Mouse (Mus musculus) limb, embryonic 12.5 days (tissue): ENCODE data around the gene B4galnt2. TPM values are rescaled to one million over a fixed set of nuclear protein-coding genes. Genes with fewer than 3 reads are reported as not detected.
A peak's percentile ranks its signal among the peaks of the same experiment; 100 is the strongest.

Source experiments
- ATAC-seq: fragments of 200-750 bp; cut with Nextera tagmentation; 2 replicates; pipeline ENCODE4 v1.8.0; 2017; ENCODE audit warnings: low read depth, moderate TSS enrichment; ENCODE audit not compliant: insufficient number of reproducible peaks, insufficient read depth, low FRiP score, low TSS enrichment
- H3K27ac ChIP-seq: fragments of 300-500 bp; sonication (generic); 2 replicates; pipeline ENCODE4 v1.5.1; 2016; ENCODE audit warnings: mild to moderate bottlenecking, moderate library complexity
- H3K27me3 ChIP-seq: fragments of 300-500 bp; sonication (generic); 2 replicates; pipeline ENCODE4 v1.6.1; 2016; ENCODE audit warnings: mild to moderate bottlenecking, moderate library complexity
- H3K36me3 ChIP-seq: fragments of 300-500 bp; sonication (generic); 2 replicates; pipeline ENCODE4 v1.6.1; 2016; ENCODE audit warnings: mild to moderate bottlenecking, moderate library complexity
- H3K4me1 ChIP-seq: fragments of 300-500 bp; sonication (generic); replicated peaks from 2 replicates; pipeline ENCODE4 v1.6.1; 2016
- H3K4me2 ChIP-seq: fragments of 300-500 bp; sonication (generic); 2 replicates; pipeline ENCODE4 v1.6.1; 2016; ENCODE audit warnings: mild to moderate bottlenecking, moderate library complexity
- H3K4me3 ChIP-seq: fragments of 300-500 bp; sonication (generic); replicated peaks from 2 replicates; pipeline ENCODE4 v1.5.1; 2016; ENCODE audit warnings: mild to moderate bottlenecking
- H3K9ac ChIP-seq: fragments of 300-500 bp; sonication (generic); replicated peaks from 2 replicates; pipeline ENCODE4 v1.6.1; 2016; ENCODE audit warnings: mild to moderate bottlenecking, moderate library complexity
- H3K9me3 ChIP-seq: fragments of 300-500 bp; sonication (generic); 2 replicates; pipeline ENCODE4 v1.6.1; 2016; ENCODE audit warnings: mild to moderate bottlenecking, moderate library complexity
- WGBS: fragments of 180-500 bp; shearing (Covaris S2); methylation state at CpG from one replicate; pipeline ENCODE4 v1.1.7; 2016; 5-methylcytosine and 5-hydroxymethylcytosine counted together
- polyA plus RNA-seq: library from polyadenylated mRNA; unstranded; fragments of >200 nt; fragmentation: Nextera tagmentation; extraction: Ambion mirVana; gene quantifications from 2 replicates; pipeline ENCODE4 v1.2.1, GENCODE M21; 2016

Gene B4galnt2
- polyA plus RNA-seq, 1 experiment from 2014 or later: not detected

GRCm38 (mm10) chr11:95832129-95833005 lies 82.3 kb downstream of the B4galnt2 start:
- H3K9ac ChIP-seq: no peak overlapping the region
- H3K4me1 ChIP-seq: peaks cover 59% of the 10 kb centered on the region
- no peak for ATAC-seq

GRCm38 (mm10) chr11:95831641-95832040 lies 83.0 kb downstream of the B4galnt2 start:
- no peaks in the 10 kb centered on the region for H3K36me3 ChIP-seq
- WGBS: 3% methylated on average over 14 of the region's 15 CpGs
- H3K4me1 ChIP-seq: peaks cover 52% of the 10 kb centered on the region
- no peak overlapping the region for H3K27ac ChIP-seq
- peak overlapping the region; percentile 31 for H3K4me3 ChIP-seq
- no peak for ATAC-seq
- peak overlapping the region; percentile 54 for H3K4me2 ChIP-seq
- H3K27me3 ChIP-seq: peaks cover 100% of the 10 kb centered on the region
- no peaks in the 10 kb centered on the region for H3K9me3 ChIP-seq
- no peak overlapping the region for H3K9ac ChIP-seq

More at GRCm38 (mm10) chr11:95832129-95833005, 82.3 kb downstream of the B4galnt2 start:
- Histone ChIP-seq H3K27me3 (peaks cover 100% of the 10 kb centered on the region), H3K36me3 (no peaks in the 10 kb centered on the region), H3K9me3 (no peaks in the 10 kb centered on the region), H3K27ac (no peak overlapping the region), H3K4me2 (0 out of 2 replicates have a peak overlapping the region, but pooled peaks have one; percentile 11), H3K4me3 (no peak overlapping the region)
- 38% methylated on average over 18 of the region's 18 CpGs for WGBS

- Histone ChIP-seq H3K4me1 (peaks cover 48% of the 10 kb centered on the region), H3K36me3 (no peaks in the 10 kb centered on the region), H3K27ac (no peak overlapping the region), H3K27me3 (peaks cover 100% of the 10 kb centered on the region), H3K4me2 (peak overlapping the region; percentile 54), H3K9ac (no peak overlapping the region), H3K4me3 (peak overlapping the region; percentile 31), H3K9me3 (no peaks in the 10 kb centered on the region)
- 5% methylated on average over 10 of the region's 10 CpGs for WGBS
- no peak for ATAC-seq
These were observed 83.4 kb downstream of the B4galnt2 start for GRCm38 (mm10) chr11:95831276-95831619.

- H3K9me3 ChIP-seq: no peaks in the 10 kb centered on the region
- H3K36me3 ChIP-seq: no peaks in the 10 kb centered on the region
- H3K4me3 ChIP-seq: peak overlapping the region; percentile 31
- WGBS: 2% methylated on average over 80 of the region's 80 CpGs
- no peak overlapping the region for H3K27ac ChIP-seq
- no peak for ATAC-seq
- 0 out of 2 replicates have a peak overlapping the region, but pooled peaks have one; percentile 32 for H3K9ac ChIP-seq
- H3K4me2 ChIP-seq: peak overlapping the region; percentile 54
- H3K4me1 ChIP-seq: peaks cover 42% of the 10 kb centered on the region
- H3K27me3 ChIP-seq: peaks cover 100% of the 10 kb centered on the region
These were observed 84.0 kb downstream of the B4galnt2 start for GRCm38 (mm10) chr11:95830411-95831275.

GRCm38 (mm10) chr11:95829526-95830050 lies 85.1 kb downstream of the B4galnt2 start:
- Histone ChIP-seq H3K36me3 (no peaks in the 10 kb centered on the region), H3K27ac (no peak overlapping the region), H3K9me3 (no peaks in the 10 kb centered on the region), H3K4me3 (no peak overlapping the region), H3K27me3 (peaks cover 100% of the 10 kb centered on the region), H3K4me1 (peaks cover 39% of the 10 kb centered on the region), H3K4me2 (no peak overlapping the region), H3K9ac (no peak overlapping the region)
- WGBS: 23% methylated on average over 4 of the region's 4 CpGs
- no peak for ATAC-seq

GRCm38 (mm10) chr11:95828181-95828964 lies 86.3 kb downstream of the B4galnt2 start:
- Histone ChIP-seq H3K9ac (no peak overlapping the region), H3K36me3 (no peaks in the 10 kb centered on the region), H3K27me3 (peaks cover 97% of the 10 kb centered on the region), H3K4me1 (peaks cover 27% of the 10 kb centered on the region), H3K4me3 (no peak overlapping the region), H3K27ac (no peak overlapping the region), H3K4me2 (no peak overlapping the region), H3K9me3 (no peaks in the 10 kb centered on the region)
- ATAC-seq: no peak
- WGBS: 76% methylated on average over 11 of the region's 11 CpGs

- WGBS: 16% methylated on average over 3 of the region's 3 CpGs
- no peak for ATAC-seq
- Histone ChIP-seq H3K4me1 (peaks cover 25% of the 10 kb centered on the region), H3K36me3 (no peaks in the 10 kb centered on the region), H3K9me3 (no peaks in the 10 kb centered on the region), H3K4me3 (no peak overlapping the region), H3K9ac (no peak overlapping the region), H3K27ac (no peak overlapping the region), H3K4me2 (no peak overlapping the region), H3K27me3 (peaks cover 97% of the 10 kb centered on the region)
These were observed 87.1 kb downstream of the B4galnt2 start for GRCm38 (mm10) chr11:95827464-95828085.

- Histone ChIP-seq H3K4me1 (peaks cover 25% of the 10 kb centered on the region), H3K27me3 (peaks cover 97% of the 10 kb centered on the region), H3K9me3 (no peaks in the 10 kb centered on the region), H3K36me3 (no peaks in the 10 kb centered on the region), H3K4me2 (no peak overlapping the region), H3K27ac (no peak overlapping the region), H3K4me3 (no peak overlapping the region), H3K9ac (no peak overlapping the region)
- ATAC-seq: no peak
- WGBS: 22% methylated on average over 3 of the region's 3 CpGs
These were observed 87.6 kb downstream of the B4galnt2 start for GRCm38 (mm10) chr11:95827168-95827447.

- H3K4me1 ChIP-seq: peaks cover 22% of the 10 kb centered on the region
- H3K4me3 ChIP-seq: no peak overlapping the region
- peaks cover 92% of the 10 kb centered on the region for H3K27me3 ChIP-seq
- H3K27ac ChIP-seq: no peak overlapping the region
- ATAC-seq: no peak
- no peak overlapping the region for H3K9ac ChIP-seq
- H3K36me3 ChIP-seq: no peaks in the 10 kb centered on the region
- 47% methylated on average over 6 of the region's 6 CpGs for WGBS
- no peaks in the 10 kb centered on the region for H3K9me3 ChIP-seq
- no peak overlapping the region for H3K4me2 ChIP-seq
These were observed 88.1 kb downstream of the B4galnt2 start for GRCm38 (mm10) chr11:95826317-95827167.

- WGBS: 56% methylated on average over 3 of the region's 3 CpGs
- peak overlapping the region; percentile 97; the same call in 1 of the 2 replicates for H3K4me2 ChIP-seq
These were observed 89.1 kb downstream of the B4galnt2 start for GRCm38 (mm10) chr11:95825625-95826024.

More at GRCm38 (mm10) chr11:95825625-95826024, 89.1 kb downstream of the B4galnt2 start:
- peaks cover 13% of the 10 kb centered on the region for H3K4me1 ChIP-seq
- no peak overlapping the region for H3K9ac ChIP-seq
- ATAC-seq: no peak
- H3K27ac ChIP-seq: no peak overlapping the region
- H3K9me3 ChIP-seq: no peaks in the 10 kb centered on the region
- H3K36me3 ChIP-seq: no peaks in the 10 kb centered on the region
- peaks cover 83% of the 10 kb centered on the region for H3K27me3 ChIP-seq
- no peak overlapping the region for H3K4me3 ChIP-seq
